Mouse (Mus musculus): Measurements from ENCODE around the gene Tbc1d16.

DNA sequence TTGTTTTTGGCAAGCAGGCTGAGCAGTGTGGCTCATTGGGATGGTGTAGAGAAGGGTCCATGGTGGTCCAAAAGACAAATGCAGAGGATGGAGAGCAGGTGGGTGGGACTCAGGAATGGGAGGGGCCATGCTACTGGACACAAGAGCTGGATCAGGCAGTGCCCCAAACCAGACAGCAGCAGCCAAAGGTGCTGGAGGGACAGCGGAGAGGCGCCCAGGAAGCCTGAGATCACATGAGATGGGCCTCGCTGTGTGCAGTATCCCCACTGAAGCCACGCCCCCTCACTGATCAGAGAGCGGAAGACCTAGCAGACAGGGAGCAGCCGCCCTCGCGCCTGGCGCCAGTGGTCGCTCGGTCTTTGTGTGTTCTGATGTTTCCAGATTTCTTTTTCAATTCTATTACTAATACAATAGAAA lies 10.0 kb upstream of the Tbc1d16 start:
- TF ChIP-seq POLR2A (IDR thresholded peaks at IDR 0.05; ENCODE audit: low read depth, low read length) (no peak; the same call in 1 of the 2 replicates), CTCF (IDR thresholded peaks at IDR 0.05; ENCODE audit: extremely low read depth, insufficient read depth, insufficient read length, insufficient replicate concordance) (no peak)

Measured in spleen, adult 2 months (tissue).